Comparison of ENCODE assay signal across 8 mouse cellular contexts in the genomic region with DNA sequence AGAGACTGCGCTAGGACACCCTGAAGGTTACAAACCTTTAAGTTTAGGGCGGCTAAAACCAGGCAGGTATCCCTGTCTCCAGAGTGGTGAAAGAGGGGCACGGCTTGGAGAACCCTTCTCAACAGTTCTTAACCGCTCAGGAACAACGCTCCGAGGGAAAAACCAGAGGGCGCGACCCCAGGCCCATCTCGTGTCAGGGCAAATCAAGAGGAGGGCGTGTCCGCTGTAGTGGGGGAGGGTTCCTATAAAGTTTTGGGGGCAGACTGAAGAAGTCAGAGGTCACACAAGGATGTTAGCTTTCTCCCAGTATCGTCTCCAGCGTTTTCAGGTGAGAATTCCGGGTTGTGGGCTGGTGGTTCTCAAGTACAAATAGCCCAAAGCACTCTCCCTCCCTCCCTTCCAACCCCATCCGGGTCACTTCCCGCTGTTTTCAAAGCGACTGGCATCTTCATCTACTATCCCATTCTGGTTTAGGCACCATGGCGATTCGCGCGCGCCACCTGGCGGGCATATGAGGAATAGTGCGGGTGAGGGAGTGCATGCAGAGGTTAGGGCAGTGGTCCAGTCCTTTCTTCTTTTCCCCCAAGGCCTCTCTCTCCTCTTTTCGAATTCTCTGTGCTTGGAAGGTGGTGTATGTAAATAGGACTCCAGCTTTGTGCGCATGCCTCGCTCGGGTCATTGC. TPM values are rescaled to one million over a fixed set of nuclear protein-coding genes. Genes with fewer than 3 reads are reported as not detected.
A peak's percentile ranks its signal among the peaks of the same experiment; 100 is the strongest.
DNase-seq lines count a peak whose midpoint lies in the region; ATAC-seq and TF ChIP-seq lines count a peak whose summit lies in the region.

A gene (minus strand): TSS at position 489 of the 682 bp plus-strand sequence.

- peak; percentile 80 to 82 for DNase-seq in B cell, adult 2 months
- peak; percentile 90 for DNase-seq in heart, embryonic 10.5 days (ENCODE audit: low spot score)
- peak; percentile 70 for DNase-seq in limb, embryonic 14.5 days (ENCODE audit: low spot score)
- peak; percentile 81 for DNase-seq in midbrain, postnatal 0 days (ENCODE audit: low spot score)
- DNase-seq in spleen, postnatal 10 days (ENCODE audit: low spot score in 2 of 2), result peak; percentile 68 to 80

- H3K36me3 ChIP-seq in heart, embryonic 10.5 days, result no peaks in the 10 kb centered on the region
- H3K36me3 ChIP-seq in kidney, embryonic 14.5 days (ENCODE audit: control insufficient read depth, insufficient read depth, low read length), result no peaks in the 10 kb centered on the region
- no peaks in the 10 kb centered on the region for H3K36me3 ChIP-seq in limb, embryonic 14.5 days (ENCODE audit: control insufficient read depth, insufficient read depth, low read length)
- no peaks in the 10 kb centered on the region for H3K36me3 ChIP-seq in midbrain, postnatal 0 days (ENCODE audit: insufficient read depth, low read length)

- TF ChIP-seq POLR2A in bone marrow macrophage, adult 2 months (IDR thresholded peaks at IDR 0.05; ENCODE audit: borderline replicate concordance, low read depth, low read length), result no peak
- no peak for TF ChIP-seq POLR2A in embryonic fibroblast, embryonic 13.5 days (IDR thresholded peaks at IDR 0.05; ENCODE audit: low read depth, low read length)
- TF ChIP-seq POLR2A in limb, embryonic 14.5 days (IDR thresholded peaks at IDR 0.05; ENCODE audit: borderline replicate concordance, extremely low read depth, insufficient read depth, insufficient read length), result no peak

- peak within 1 kb of the TSS; percentile 53 for H3K4me2 ChIP-seq in kidney, embryonic 14.5 days (replicated peaks; ENCODE audit: low read depth, low read length)
- H3K4me2 ChIP-seq in limb, embryonic 14.5 days (replicated peaks; ENCODE audit: low read depth, low read length, severe bottlenecking), result peak within 1 kb of the TSS; percentile 63
- peak within 1 kb of the TSS; percentile 51 for H3K4me2 ChIP-seq in midbrain, postnatal 0 days (ENCODE audit: low read depth, low read length, poor library complexity, severe bottlenecking)

- H3K4me3 ChIP-seq in bone marrow macrophage, adult 2 months (ENCODE audit: insufficient read depth, low read length), result no peak within 1 kb of the TSS
- H3K4me3 ChIP-seq in embryonic fibroblast, embryonic 13.5 days (ENCODE audit: insufficient read depth, low read length), result no peak within 1 kb of the TSS
- H3K4me3 ChIP-seq in heart, embryonic 10.5 days, result peak within 1 kb of the TSS; percentile 54
- H3K4me3 ChIP-seq in kidney, embryonic 14.5 days (ENCODE audit: low read length), result peak within 1 kb of the TSS; percentile 24
- H3K4me3 ChIP-seq in limb, embryonic 14.5 days (replicated peaks; ENCODE audit: low read length), result peak within 1 kb of the TSS; percentile 28
- no peak within 1 kb of the TSS; the same call in 1 of the 2 replicates for H3K4me3 ChIP-seq in midbrain, postnatal 0 days (ENCODE audit: low read depth, low read length)

- H3K9ac ChIP-seq in kidney, embryonic 14.5 days (ENCODE audit: low read depth, low read length), result peak within 1 kb of the TSS; percentile 42; the same call in 1 of the 2 replicates
- peak within 1 kb of the TSS; percentile 34; the same call in 1 of the 2 replicates for H3K9ac ChIP-seq in limb, embryonic 14.5 days (ENCODE audit: low read depth, low read length, severe bottlenecking)
- H3K9ac ChIP-seq in midbrain, postnatal 0 days (replicated peaks; ENCODE audit: low read length, poor library complexity, severe bottlenecking), result no peak within 1 kb of the TSS

- ATAC-seq in kidney, embryonic 14.5 days (ENCODE audit: low FRiP score, low TSS enrichment), result peak; percentile 95
- peak; percentile 92 for ATAC-seq in limb, embryonic 14.5 days (ENCODE audit: low FRiP score, low read depth)
- peak; percentile 86 for ATAC-seq in midbrain, postnatal 0 days (ENCODE audit: low FRiP score)

- no peaks in the 10 kb centered on the region for H3K27me3 ChIP-seq in heart, embryonic 10.5 days (ENCODE audit: insufficient read depth, poor library complexity, severe bottlenecking)
- no peaks in the 10 kb centered on the region for H3K27me3 ChIP-seq in kidney, embryonic 14.5 days (ENCODE audit: control insufficient read depth, insufficient read depth, low read length)
- no peaks in the 10 kb centered on the region for H3K27me3 ChIP-seq in limb, embryonic 14.5 days (ENCODE audit: control insufficient read depth, insufficient read depth, low read length)
- no peaks in the 10 kb centered on the region for H3K27me3 ChIP-seq in midbrain, postnatal 0 days (ENCODE audit: insufficient read depth, low read length)

- TF ChIP-seq CTCF in bone marrow macrophage, adult 2 months (IDR thresholded peaks at IDR 0.05; ENCODE audit: low read depth, low read length), result peak; percentile 91
- peak; percentile 96 for TF ChIP-seq CTCF in embryonic fibroblast, embryonic 13.5 days (IDR thresholded peaks at IDR 0.05; ENCODE audit: borderline replicate concordance, insufficient read depth, low read length)
- TF ChIP-seq CTCF in midbrain, postnatal 0 days (IDR thresholded peaks at IDR 0.05), result peak; percentile 98

- H3K27ac ChIP-seq in bone marrow macrophage, adult 2 months (ENCODE audit: insufficient read depth, low read depth, low read length), result no peak within 1 kb of the TSS
- H3K27ac ChIP-seq in embryonic fibroblast, embryonic 13.5 days (ENCODE audit: insufficient read depth, low read length), result no peak within 1 kb of the TSS
- peak within 1 kb of the TSS; percentile 79 for H3K27ac ChIP-seq in heart, embryonic 10.5 days
- H3K27ac ChIP-seq in kidney, embryonic 14.5 days (ENCODE audit: low read depth, low read length), result no peak within 1 kb of the TSS
- H3K27ac ChIP-seq in limb, embryonic 14.5 days (replicated peaks; ENCODE audit: low read depth, low read length), result no peak within 1 kb of the TSS
- no peak within 1 kb of the TSS for H3K27ac ChIP-seq in midbrain, postnatal 0 days (ENCODE audit: low read depth, low read length)

- WGBS in heart, embryonic 10.5 days, result 4% methylated on average over 28 of the region's 28 CpGs
- WGBS in kidney, embryonic 14.5 days, result 5% methylated on average over 28 of the region's 28 CpGs
- 5% methylated on average over 28 of the region's 28 CpGs for WGBS in limb, embryonic 14.5 days
- WGBS in midbrain, postnatal 0 days, result 6% methylated on average over 28 of the region's 28 CpGs

- H3K9me3 ChIP-seq in heart, embryonic 10.5 days, result no peaks in the 10 kb centered on the region
- no peaks in the 10 kb centered on the region for H3K9me3 ChIP-seq in kidney, embryonic 14.5 days (ENCODE audit: control insufficient read depth, low read length)
- no peaks in the 10 kb centered on the region for H3K9me3 ChIP-seq in limb, embryonic 14.5 days (ENCODE audit: control insufficient read depth, low read length)
- H3K9me3 ChIP-seq in midbrain, postnatal 0 days (ENCODE audit: low read length), result no peaks in the 10 kb centered on the region

- H3K4me1 ChIP-seq in bone marrow macrophage, adult 2 months (ENCODE audit: control insufficient read depth, insufficient read depth, low read length), result no peaks in the 10 kb centered on the region
- no peaks in the 10 kb centered on the region for H3K4me1 ChIP-seq in embryonic fibroblast, embryonic 13.5 days (ENCODE audit: control insufficient read depth, insufficient read depth, low read length)
- peaks cover 4% of the 10 kb centered on the region; the same call in 1 of the 2 replicates for H3K4me1 ChIP-seq in heart, embryonic 10.5 days
- 0 out of 2 replicates have a peak, but pooled peaks cover 4% of the 10 kb centered on the region for H3K4me1 ChIP-seq in kidney, embryonic 14.5 days (ENCODE audit: control insufficient read depth, insufficient read depth, low read length)
- no peaks in the 10 kb centered on the region for H3K4me1 ChIP-seq in limb, embryonic 14.5 days (ENCODE audit: control insufficient read depth, insufficient read depth, low read length)
- H3K4me1 ChIP-seq in midbrain, postnatal 0 days (ENCODE audit: insufficient read depth, low read length), result no peaks in the 10 kb centered on the region

RNA-seq across cellular contexts. Expression of the gene that starts here (rescaled TPM):
- not detected in 2 replicates for polyA plus RNA-seq in bone marrow macrophage, adult 2 months (2012; ENCODE audit: insufficient read depth, insufficient read length, missing spikeins)
- not detected in 2 replicates for polyA plus RNA-seq in embryonic fibroblast, embryonic 13.5 days (2011; ENCODE audit: insufficient read length, low read depth, missing spikeins)
- 0.24 TPM in 1 of 2 replicates, not detected in the other for polyA plus RNA-seq in heart, embryonic 10.5 days (2016; fragmentation: Nextera tagmentation; extraction: Ambion mirVana)
- polyA plus RNA-seq in kidney, embryonic 14.5 days (2014; fragmentation: Nextera tagmentation; extraction: Ambion mirVana), result not detected in 2 replicates
- polyA plus RNA-seq in limb, embryonic 14.5 days (2012; rRNA removed), result 0.14 TPM in 1 of 2 replicates, not detected in the other
- not detected in 2 replicates for polyA plus RNA-seq in limb, embryonic 14.5 days (2014; fragmentation: Nextera tagmentation; extraction: Ambion mirVana)
- not detected in 2 replicates for total RNA-seq in midbrain, postnatal 0 days (2014; rRNA removed)
- polyA plus RNA-seq in midbrain, postnatal 0 days (2015; fragmentation: Nextera tagmentation; extraction: Ambion mirVana), result not detected in 2 replicates

Comparison
In these comparisons a context has a peak if more than half of its experiments do, and no peak if none do; other contexts are left out.
1. Peak in DNase-seq, H3K4me3 ChIP-seq and H3K27ac ChIP-seq in heart, embryonic 10.5 days; RNA of the gene not detected or under 1 TPM.
2. Peak in ATAC-seq, H3K4me3 ChIP-seq, H3K9ac ChIP-seq and H3K4me2 ChIP-seq in kidney, embryonic 14.5 days; RNA of the gene not detected or under 1 TPM.
3. Peak in DNase-seq, ATAC-seq, H3K4me3 ChIP-seq, H3K9ac ChIP-seq and H3K4me2 ChIP-seq in limb, embryonic 14.5 days; RNA of the gene not detected or under 1 TPM.
4. Peak in DNase-seq, ATAC-seq and H3K4me2 ChIP-seq in midbrain, postnatal 0 days; RNA of the gene not detected or under 1 TPM.